Mouse (Mus musculus): ENCODE measurements around the gene Klrg2. TPM values are rescaled to one million over a fixed set of nuclear protein-coding genes. Genes with fewer than 3 reads are reported as not detected.

The Klrg2 gene
- polyA plus RNA-seq, 1 experiment from 2014 or later, result 0.26 TPM

DNA sequence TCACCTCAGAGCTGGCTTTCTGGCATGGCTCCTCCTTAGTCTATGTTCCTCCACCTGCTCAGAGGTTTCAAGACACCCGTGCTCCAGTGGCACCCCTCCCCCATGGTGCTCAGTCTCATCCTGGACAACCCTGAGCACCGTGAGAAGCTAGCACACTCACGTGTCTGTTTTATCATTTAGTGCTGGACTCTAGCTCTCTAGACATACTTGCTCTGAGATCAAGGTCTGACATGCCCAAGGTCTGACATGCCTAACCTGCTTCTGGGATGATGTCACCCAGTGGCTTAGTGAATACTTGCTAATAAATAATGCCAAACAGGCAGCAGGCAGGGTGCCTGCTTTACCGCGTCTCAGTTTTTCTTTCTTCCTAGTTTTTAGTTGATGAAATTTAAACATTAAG, 5.6 kb upstream of the Klrg2 start:
- 35% methylated on average over 5 of the region's 5 CpGs for WGBS
- H3K27me3 ChIP-seq (ENCODE audit: control insufficient read depth, insufficient read depth, low read length), result peaks cover 45% of the 10 kb centered on the region
- no peak overlapping the region for H3K27ac ChIP-seq (replicated peaks in 1 of 2; ENCODE audit: control insufficient read depth in 1 of 2, insufficient read depth in 1 of 2, low read depth in 2 of 2, low read length in 2 of 2)
- no peak overlapping the region for H3K9ac ChIP-seq (ENCODE audit: low read length)
- no peaks in the 10 kb centered on the region for H3K9me3 ChIP-seq (ENCODE audit: control insufficient read depth, low read length)
- H3K4me2 ChIP-seq (ENCODE audit: low read length), result no peak overlapping the region
- no peak overlapping the region for H3K4me3 ChIP-seq (ENCODE audit: control insufficient read depth in 1 of 2, insufficient read depth in 1 of 2, low read depth in 1 of 2, low read length in 2 of 2)
- peaks cover 2 to 9% of the 10 kb centered on the region in 2 experiments; a peak in 2 of 4 replicates for H3K4me1 ChIP-seq (ENCODE audit: control insufficient read depth in 2 of 2, insufficient read depth in 2 of 2, low read length in 2 of 2)
- H3K36me3 ChIP-seq (ENCODE audit: control insufficient read depth, insufficient read depth, low read length), result no peaks in the 10 kb centered on the region
- no peak for ATAC-seq (ENCODE audit: insufficient number of reproducible peaks, insufficient read depth, low FRiP score, low read depth)

GRCm38 (mm10) chr6:38641645-38642044, 4.6 kb upstream of the Klrg2 start:
- no peak overlapping the region for H3K9ac ChIP-seq (ENCODE audit: low read length)
- H3K4me2 ChIP-seq (ENCODE audit: low read length), result no peak overlapping the region
- H3K36me3 ChIP-seq (ENCODE audit: control insufficient read depth, insufficient read depth, low read length), result no peaks in the 10 kb centered on the region
- no peak overlapping the region for H3K4me3 ChIP-seq (ENCODE audit: control insufficient read depth in 1 of 2, insufficient read depth in 1 of 2, low read depth in 1 of 2, low read length in 2 of 2)
- peaks cover 49% of the 10 kb centered on the region for H3K27me3 ChIP-seq (ENCODE audit: control insufficient read depth, insufficient read depth, low read length)
- H3K4me1 ChIP-seq (ENCODE audit: control insufficient read depth in 2 of 2, insufficient read depth in 2 of 2, low read length in 2 of 2), result peaks cover 5 to 12% of the 10 kb centered on the region in 2 experiments; a peak in 3 of 4 replicates
- ATAC-seq (ENCODE audit: insufficient number of reproducible peaks, insufficient read depth, low FRiP score, low read depth), result no peak
- no peak overlapping the region for H3K27ac ChIP-seq (replicated peaks in 1 of 2; ENCODE audit: control insufficient read depth in 1 of 2, insufficient read depth in 1 of 2, low read depth in 2 of 2, low read length in 2 of 2)
- WGBS, result 48% methylated on average over 5 of the region's 5 CpGs
- H3K9me3 ChIP-seq (ENCODE audit: control insufficient read depth, low read length), result no peaks in the 10 kb centered on the region

GRCm38 (mm10) chr6:38641228-38641627, 4.2 kb upstream of the Klrg2 start:
- Histone ChIP-seq H3K4me2 (ENCODE audit: low read length) (no peak overlapping the region), H3K9me3 (ENCODE audit: control insufficient read depth, low read length) (no peaks in the 10 kb centered on the region), H3K4me1 (ENCODE audit: control insufficient read depth in 2 of 2, insufficient read depth in 2 of 2, low read length in 2 of 2) (peaks cover 8 to 14% of the 10 kb centered on the region in 2 experiments), H3K27ac (replicated peaks in 1 of 2; ENCODE audit: control insufficient read depth in 1 of 2, insufficient read depth in 1 of 2, low read depth in 2 of 2, low read length in 2 of 2) (no peak overlapping the region), H3K36me3 (ENCODE audit: control insufficient read depth, insufficient read depth, low read length) (no peaks in the 10 kb centered on the region), H3K27me3 (ENCODE audit: control insufficient read depth, insufficient read depth, low read length) (peaks cover 53% of the 10 kb centered on the region), H3K9ac (ENCODE audit: low read length) (no peak overlapping the region), H3K4me3 (ENCODE audit: control insufficient read depth in 1 of 2, insufficient read depth in 1 of 2, low read depth in 1 of 2, low read length in 2 of 2) (no peak overlapping the region)
- no peak for ATAC-seq (ENCODE audit: insufficient number of reproducible peaks, insufficient read depth, low FRiP score, low read depth)
- WGBS, result 75% methylated on average over 5 of the region's 5 CpGs

DNA sequence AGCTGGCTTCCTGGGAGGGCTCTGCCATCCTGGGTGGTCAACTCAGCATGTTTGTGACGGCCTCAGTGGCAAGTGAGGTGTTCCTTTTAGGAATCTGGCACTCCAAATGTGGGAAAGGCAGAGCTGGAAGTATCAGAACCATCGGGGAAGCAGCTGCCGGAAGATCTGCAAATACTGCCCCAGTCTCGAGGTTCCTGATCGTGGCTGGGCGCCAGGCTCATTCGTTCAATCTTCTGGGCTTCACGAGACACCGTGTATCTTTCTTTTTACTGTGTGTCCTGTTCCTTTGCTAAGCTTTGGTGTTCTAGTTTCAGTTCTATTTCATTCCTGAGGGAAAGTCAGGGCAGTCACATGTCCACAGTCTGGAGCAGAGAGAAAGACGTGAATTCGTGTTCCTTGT, 3.4 kb upstream of the Klrg2 start:
- no peak for ATAC-seq (ENCODE audit: insufficient number of reproducible peaks, insufficient read depth, low FRiP score, low read depth)
- no peak overlapping the region for H3K4me3 ChIP-seq (ENCODE audit: control insufficient read depth in 1 of 2, insufficient read depth in 1 of 2, low read depth in 1 of 2, low read length in 2 of 2)
- H3K36me3 ChIP-seq (ENCODE audit: control insufficient read depth, insufficient read depth, low read length), result no peaks in the 10 kb centered on the region
- H3K27ac ChIP-seq (replicated peaks in 1 of 2; ENCODE audit: control insufficient read depth in 1 of 2, insufficient read depth in 1 of 2, low read depth in 2 of 2, low read length in 2 of 2), result no peak overlapping the region
- no peaks in the 10 kb centered on the region for H3K9me3 ChIP-seq (ENCODE audit: control insufficient read depth, low read length)
- H3K4me1 ChIP-seq (ENCODE audit: control insufficient read depth in 2 of 2, insufficient read depth in 2 of 2, low read length in 2 of 2), result peaks cover 12 to 22% of the 10 kb centered on the region in 2 experiments
- H3K9ac ChIP-seq (ENCODE audit: low read length), result no peak overlapping the region
- H3K4me2 ChIP-seq (ENCODE audit: low read length), result no peak overlapping the region
- 70% methylated on average over 11 of the region's 11 CpGs for WGBS
- peaks cover 61% of the 10 kb centered on the region for H3K27me3 ChIP-seq (ENCODE audit: control insufficient read depth, insufficient read depth, low read length)

DNA sequence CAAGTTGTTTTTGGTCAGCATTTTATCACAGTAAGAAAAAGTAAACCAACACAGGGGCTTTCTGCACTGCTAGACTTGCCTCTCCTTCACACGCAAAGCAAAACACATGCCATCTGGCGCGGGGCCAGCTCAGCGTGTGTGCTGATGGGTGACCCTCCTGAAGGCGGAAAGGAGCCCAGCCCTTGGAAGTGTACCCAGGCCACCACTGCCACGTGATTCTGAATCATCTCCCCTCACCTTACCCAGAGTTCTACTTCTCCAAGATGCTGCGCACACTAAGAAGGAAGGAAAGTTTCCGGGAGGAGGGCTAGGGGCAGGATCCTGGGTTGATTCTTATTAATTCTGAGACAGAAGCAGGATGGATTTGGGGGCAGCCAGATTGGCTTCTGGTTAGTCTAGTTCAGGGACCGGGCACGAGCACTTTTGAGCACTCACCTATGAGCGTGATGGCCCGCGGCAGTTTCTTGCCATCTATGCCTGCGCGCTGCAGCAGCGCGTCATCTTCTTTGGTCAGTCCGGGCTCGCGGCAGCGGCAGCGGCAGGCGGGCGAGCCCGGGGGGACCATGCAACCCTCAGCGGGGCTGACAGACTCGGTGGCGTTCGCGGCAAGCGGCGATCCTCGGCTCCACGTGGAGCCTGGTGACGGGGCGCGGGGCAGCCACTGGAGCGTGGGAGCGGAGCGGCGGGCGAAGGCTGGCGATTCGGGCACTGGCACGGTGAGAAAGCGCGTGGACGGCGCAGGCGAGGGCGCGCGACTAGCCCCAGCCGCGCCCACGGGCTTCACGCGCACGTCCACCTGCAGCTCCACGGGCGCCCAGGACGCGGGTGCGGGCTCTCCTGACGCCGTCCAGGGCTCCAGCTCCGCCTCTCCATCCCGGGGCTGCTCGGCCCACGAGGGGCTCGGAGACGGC, 846 bp downstream of the Klrg2 start:
- 2% methylated on average over 72 of the region's 72 CpGs for WGBS

DNA sequence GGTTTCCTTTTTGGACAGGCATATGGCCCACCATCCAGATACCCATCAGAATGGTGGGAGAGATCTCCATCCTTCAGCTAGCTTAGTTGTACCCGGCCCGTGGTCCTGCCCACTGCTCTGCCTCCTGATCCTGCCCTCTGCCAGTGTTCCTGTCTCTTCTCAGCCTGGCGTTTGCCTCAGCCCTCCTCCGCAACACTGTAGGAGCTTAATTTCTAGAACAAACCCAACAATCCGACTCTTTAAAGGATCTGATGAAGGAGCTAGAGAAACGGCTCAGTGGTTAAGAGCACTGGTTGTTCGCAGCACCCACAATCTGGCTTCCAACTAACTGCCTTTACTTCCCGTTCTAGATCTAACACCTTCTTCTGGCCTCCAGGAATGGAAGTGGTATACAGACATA, 2.6 kb downstream of the Klrg2 start:
- 85% methylated on average over 8 of the region's 8 CpGs for WGBS
- Histone ChIP-seq H3K9ac (ENCODE audit: low read length) (no peak overlapping the region), H3K36me3 (ENCODE audit: control insufficient read depth, insufficient read depth, low read length) (no peaks in the 10 kb centered on the region), H3K4me3 (ENCODE audit: control insufficient read depth in 1 of 2, insufficient read depth in 1 of 2, low read depth in 1 of 2, low read length in 2 of 2) (no peak overlapping the region), H3K4me1 (ENCODE audit: control insufficient read depth in 2 of 2, insufficient read depth in 2 of 2, low read length in 2 of 2) (peaks cover 10 to 13% of the 10 kb centered on the region in 2 experiments), H3K27ac (replicated peaks in 1 of 2; ENCODE audit: control insufficient read depth in 1 of 2, insufficient read depth in 1 of 2, low read depth in 2 of 2, low read length in 2 of 2) (no peak overlapping the region), H3K9me3 (ENCODE audit: control insufficient read depth, low read length) (no peaks in the 10 kb centered on the region), H3K4me2 (ENCODE audit: low read length) (no peak overlapping the region), H3K27me3 (ENCODE audit: control insufficient read depth, insufficient read depth, low read length) (peaks cover 53% of the 10 kb centered on the region)
- ATAC-seq (ENCODE audit: insufficient number of reproducible peaks, insufficient read depth, low FRiP score, low read depth), result no peak

More for the DNA sequence above, 846 bp downstream of the Klrg2 start:
- ATAC-seq (ENCODE audit: insufficient number of reproducible peaks, insufficient read depth, low FRiP score, low read depth), result peak; percentile 58; the same call in 1 of the 2 replicates
- H3K27ac ChIP-seq (replicated peaks in 1 of 2; ENCODE audit: control insufficient read depth in 1 of 2, insufficient read depth in 1 of 2, low read depth in 2 of 2, low read length in 2 of 2), result no peak overlapping the region
- H3K27me3 ChIP-seq (ENCODE audit: control insufficient read depth, insufficient read depth, low read length), result peaks cover 71% of the 10 kb centered on the region
- no peaks in the 10 kb centered on the region for H3K9me3 ChIP-seq (ENCODE audit: control insufficient read depth, low read length)
- H3K4me3 ChIP-seq (ENCODE audit: control insufficient read depth in 1 of 2, insufficient read depth in 1 of 2, low read depth in 1 of 2, low read length in 2 of 2), result peak overlapping the region; percentile 53 to 59
- no peaks in the 10 kb centered on the region for H3K36me3 ChIP-seq (ENCODE audit: control insufficient read depth, insufficient read depth, low read length)
- peaks cover 10 to 13% of the 10 kb centered on the region in 2 experiments for H3K4me1 ChIP-seq (ENCODE audit: control insufficient read depth in 2 of 2, insufficient read depth in 2 of 2, low read length in 2 of 2)
- peak overlapping the region; percentile 99 for H3K4me2 ChIP-seq (ENCODE audit: low read length)
- peak overlapping the region; percentile 69 for H3K9ac ChIP-seq (ENCODE audit: low read length)

GRCm38 (mm10) chr6:38632826-38633225, 4.2 kb downstream of the Klrg2 start:
- whole genome bisulfite sequencing, result 73% methylated on average over 2 of the region's 2 CpGs
- Histone ChIP-seq H3K27me3 (ENCODE audit: control insufficient read depth, insufficient read depth, low read length) (peaks cover 39% of the 10 kb centered on the region), H3K36me3 (ENCODE audit: control insufficient read depth, insufficient read depth, low read length) (0 out of 2 replicates have a peak, but pooled peaks cover 8% of the 10 kb centered on the region), H3K9ac (ENCODE audit: low read length) (no peak overlapping the region), H3K4me3 (ENCODE audit: control insufficient read depth in 1 of 2, insufficient read depth in 1 of 2, low read depth in 1 of 2, low read length in 2 of 2) (no peak overlapping the region), H3K4me2 (ENCODE audit: low read length) (no peak overlapping the region), H3K27ac (replicated peaks in 1 of 2; ENCODE audit: control insufficient read depth in 1 of 2, insufficient read depth in 1 of 2, low read depth in 2 of 2, low read length in 2 of 2) (no peak overlapping the region), H3K4me1 (ENCODE audit: control insufficient read depth in 2 of 2, insufficient read depth in 2 of 2, low read length in 2 of 2) (peaks cover 10 to 13% of the 10 kb centered on the region in 2 experiments), H3K9me3 (ENCODE audit: control insufficient read depth, low read length) (no peaks in the 10 kb centered on the region)
- no peak for ATAC-seq (ENCODE audit: insufficient number of reproducible peaks, insufficient read depth, low FRiP score, low read depth)

Data from heart, embryonic 14.5 days (tissue).